Mouse (Mus musculus) lung, postnatal 14 days (tissue): ENCODE results near the gene Olfr1357.
"Not testable (repeated sequence)": the region's sequence is repeated elsewhere in the genome, so short reads cannot be mapped to it uniquely, and the experiment has no call there.

ENCODE experiments used
- DNase-seq: peaks from one replicate; pipeline ENCODE4 v3.0.0; 2021

Olfr1357 gene

DNA sequence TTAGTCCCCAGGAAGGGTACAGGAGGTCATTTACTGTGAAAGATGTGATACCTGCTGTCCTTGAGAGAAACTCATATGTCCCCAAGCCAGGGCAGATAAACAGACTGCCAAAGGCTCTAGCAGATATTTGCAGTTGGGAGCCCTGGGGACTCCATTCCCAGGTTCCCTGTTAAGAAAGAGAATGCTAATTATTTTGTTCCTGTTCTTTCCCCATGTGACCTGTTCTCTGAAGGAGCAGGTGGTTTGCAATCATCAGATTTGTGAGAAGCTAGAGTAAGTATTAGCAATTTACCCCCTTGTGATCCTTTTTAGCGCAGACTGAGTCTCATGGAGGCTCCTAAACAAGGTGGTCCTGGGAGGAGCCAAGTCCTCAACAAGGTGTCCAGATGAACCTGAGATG, at the start of gene Olfr1357:
Olfr1357 (minus strand) TSS at position 101 of the 400 bp plus-strand sequence.
- no peak for DNase-seq

DNA sequence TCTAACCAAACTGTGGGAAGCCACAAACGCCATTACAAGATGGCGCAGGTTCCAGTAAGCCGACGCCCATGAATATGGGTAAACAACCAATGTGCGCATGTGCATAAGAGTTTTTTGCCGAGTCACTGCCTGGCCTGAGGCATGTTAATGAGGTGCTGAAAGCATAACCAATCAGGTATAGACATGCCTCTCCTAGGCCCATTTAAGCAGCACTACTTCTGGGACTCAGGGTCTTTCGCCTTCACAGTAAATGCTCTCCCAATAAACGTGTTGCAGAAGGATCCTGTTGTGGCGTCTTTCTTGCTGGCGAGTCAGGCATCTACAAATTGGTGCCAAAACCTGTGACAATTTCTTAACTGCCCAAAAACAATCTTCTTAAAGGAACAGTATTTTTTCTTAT, 48.8 kb upstream of the Olfr1357 start:
- DNase-seq: not testable (repeated sequence)

DNA sequence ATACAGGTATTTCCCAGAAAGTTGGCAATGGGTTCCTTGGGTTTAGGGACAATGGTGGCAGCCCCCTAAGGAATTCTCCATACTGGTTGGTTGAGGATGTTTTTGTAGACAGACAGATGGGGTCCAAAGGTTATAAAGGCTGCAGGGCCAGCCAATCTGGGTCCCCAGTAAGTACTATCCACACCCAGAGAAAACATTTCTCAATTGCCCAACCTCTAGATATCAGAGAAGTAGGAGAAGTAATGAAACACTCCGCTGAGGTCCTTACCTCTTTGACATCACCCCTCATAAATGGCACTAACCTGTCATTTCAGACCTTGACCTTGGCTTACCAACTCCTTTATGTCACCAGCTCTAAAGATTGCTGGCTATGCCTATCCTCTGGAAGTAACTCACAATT, 46.7 kb upstream of the Olfr1357 start:
- no peak for DNase-seq

DNA sequence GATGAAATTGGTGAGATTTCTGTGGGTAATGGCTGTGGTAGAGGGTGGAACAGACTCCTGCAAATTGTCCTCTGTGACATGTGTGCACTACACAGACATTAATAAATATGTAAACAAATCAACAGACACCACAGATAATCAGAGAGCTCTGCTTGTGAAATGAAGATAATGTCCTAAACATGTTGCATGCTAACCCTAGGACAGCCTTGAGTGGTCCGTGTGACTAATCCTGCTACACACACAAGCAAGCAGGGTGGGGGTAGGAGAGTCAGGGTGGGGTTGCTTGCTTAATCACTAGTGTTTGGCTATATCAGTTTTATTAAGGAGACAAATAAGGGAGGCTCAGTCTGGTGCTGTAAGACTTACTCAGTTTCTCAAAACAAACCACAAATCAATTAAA, 43.3 kb upstream of the Olfr1357 start:
- DNase-seq: no peak

DNA sequence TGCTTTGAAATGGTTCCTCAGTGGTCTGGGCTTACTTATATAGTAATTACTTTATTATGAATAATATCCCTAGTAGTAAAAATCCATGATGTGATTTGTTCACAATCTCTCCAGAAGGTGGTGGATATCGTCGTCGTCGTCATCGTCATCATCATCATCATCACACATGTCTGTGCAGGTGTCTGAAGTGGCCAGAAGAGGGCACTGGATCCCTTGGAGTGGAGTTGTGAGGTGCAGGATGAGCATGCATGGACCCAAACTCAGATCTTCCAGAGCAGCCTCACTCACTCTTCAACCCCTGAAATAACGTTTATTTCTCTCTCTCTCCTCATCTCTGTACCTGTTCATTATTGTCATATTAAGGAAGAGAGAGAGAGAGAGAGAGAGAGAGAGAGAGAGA, 14.4 kb upstream of the Olfr1357 start:
- peak; percentile 18 for DNase-seq

DNA sequence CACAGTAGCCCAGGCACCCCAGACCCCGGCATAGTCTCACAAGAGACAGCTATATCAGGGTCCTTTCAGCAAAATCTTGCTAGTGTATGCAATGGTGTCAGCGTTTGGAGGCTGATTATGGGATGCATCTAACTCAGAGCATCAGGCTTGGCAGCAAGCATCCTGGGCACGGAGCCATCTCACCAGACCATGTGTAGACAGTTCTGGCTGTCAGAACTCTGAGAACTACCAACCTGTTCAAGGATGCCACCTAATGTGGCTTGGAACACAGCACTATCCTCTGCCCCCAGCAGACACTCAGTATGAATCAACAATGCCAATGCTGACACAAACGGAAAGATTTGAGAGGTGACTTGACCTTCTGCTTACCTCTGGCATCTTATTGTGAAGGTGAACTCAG, 12.3 kb upstream of the Olfr1357 start:
- DNase-seq: no peak

DNA sequence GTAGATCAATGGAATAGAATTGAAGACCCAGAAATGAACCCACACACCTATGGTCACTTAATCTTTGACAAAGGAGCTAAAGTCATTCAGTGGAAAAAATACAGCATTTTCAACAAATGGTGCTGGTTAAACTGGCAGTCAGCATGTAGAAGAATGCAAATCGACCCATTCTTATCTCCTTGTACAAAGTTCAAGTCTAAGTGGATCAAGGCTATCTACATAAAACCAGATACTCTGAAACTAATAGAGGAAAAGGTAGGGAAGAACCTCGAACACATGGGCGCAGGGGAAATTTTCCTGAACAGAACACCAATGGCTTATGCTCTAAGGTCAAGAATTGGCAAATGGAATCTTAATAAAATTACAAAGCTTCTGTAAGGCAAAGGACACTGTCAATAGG, 5.3 kb upstream of the Olfr1357 start:
- DNase-seq: not testable (repeated sequence)

DNA sequence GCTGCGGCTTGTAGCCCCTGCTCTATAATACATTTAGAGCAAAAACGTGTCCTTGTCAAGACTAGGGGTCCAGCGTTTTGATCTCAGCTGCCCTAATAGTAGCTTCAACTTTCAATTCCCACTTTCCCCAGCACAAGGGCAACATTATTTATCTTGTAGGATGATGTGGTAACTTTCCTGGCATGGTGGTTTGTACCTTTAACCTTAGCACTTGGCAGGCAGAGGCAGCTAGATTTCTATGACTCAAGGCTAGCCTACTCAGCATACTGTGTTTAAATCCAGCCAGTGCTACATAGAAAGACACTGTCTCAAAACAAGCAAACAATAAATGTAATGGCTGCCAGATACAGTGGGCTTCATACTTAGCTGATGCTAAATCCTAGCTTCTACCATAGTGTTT, 10.3 kb downstream of the Olfr1357 start:
- no peak for DNase-seq

DNA sequence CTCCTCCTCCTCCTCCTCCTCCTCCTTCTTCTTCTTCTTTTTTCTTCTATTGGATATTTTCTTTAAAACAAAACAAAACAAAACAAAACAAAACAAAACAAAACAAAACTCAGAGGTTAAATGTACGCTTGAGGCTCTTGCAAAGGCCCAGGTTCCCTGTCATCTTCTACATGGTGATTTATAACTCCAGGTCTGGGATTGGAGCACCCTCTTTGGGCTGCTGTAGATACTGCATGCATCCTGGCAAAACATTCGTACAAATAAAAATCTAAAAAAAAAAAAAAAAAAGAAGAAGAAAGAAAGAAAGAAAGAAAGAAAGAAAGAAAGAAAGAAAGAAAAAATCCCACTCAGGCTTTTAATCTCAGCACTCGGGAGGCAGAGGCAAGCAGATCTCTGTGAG, 12.8 kb downstream of the Olfr1357 start:
- DNase-seq: peak; percentile 63

DNA sequence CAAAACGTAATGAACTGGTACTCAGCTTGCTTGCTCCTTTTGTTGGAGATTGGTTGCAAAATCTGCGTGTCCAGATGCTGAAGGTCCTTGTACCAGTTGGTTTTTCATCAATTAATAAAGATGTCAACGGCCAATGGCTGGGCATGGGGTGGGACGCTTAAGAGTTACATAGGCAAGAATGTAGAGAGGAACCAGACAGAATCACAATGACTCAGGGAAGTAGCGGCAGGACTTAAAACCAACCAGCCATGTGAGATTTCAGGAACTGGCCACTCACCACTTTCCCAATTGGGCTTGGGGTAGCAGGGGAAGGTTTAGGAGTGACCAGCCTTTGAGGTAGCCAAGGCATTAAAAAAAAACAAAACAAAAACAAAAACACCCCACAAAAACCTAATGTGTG, 18.0 kb downstream of the Olfr1357 start:
- no peak for DNase-seq

DNA sequence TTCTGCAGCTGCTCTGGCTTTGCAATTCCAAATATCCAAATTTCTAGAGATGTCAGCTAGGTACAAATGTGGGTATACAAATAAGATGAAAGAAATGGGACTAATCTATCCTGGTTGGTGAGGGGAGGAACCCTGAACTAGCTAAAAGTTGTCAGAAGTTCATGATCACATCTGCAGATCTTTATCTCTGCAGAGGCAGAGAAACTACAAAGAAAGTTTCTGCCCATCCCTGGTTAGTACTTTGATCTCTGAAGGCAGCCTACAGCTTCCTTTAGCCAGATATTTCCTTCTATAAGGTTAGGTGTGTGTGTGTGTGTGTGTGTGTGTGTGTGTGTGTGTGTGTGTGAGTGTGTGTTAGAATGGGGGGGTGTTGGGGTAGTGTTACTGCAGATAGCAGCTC, 23.3 kb downstream of the Olfr1357 start:
- DNase-seq: no peak

DNA sequence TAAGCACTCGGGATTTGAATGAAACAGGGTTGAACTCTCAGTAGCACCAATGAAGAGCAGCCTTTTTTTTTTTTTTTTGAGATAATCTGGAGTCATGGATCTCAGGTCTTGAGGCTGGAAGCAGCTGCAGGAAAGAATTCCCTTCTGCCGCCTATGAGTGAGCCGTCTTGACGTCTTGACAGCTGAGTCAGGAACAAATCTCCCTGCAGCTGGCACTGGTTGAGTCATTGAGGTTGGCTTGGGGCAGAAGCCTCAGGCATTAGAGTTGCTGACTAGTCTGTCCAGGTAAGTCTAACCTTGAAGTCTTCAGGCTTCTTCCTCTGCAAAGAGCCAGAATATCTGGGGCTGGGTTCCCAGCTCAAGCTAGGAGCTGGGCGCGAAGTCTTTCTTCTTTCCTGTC, 23.7 kb downstream of the Olfr1357 start:
- no peak for DNase-seq

DNA sequence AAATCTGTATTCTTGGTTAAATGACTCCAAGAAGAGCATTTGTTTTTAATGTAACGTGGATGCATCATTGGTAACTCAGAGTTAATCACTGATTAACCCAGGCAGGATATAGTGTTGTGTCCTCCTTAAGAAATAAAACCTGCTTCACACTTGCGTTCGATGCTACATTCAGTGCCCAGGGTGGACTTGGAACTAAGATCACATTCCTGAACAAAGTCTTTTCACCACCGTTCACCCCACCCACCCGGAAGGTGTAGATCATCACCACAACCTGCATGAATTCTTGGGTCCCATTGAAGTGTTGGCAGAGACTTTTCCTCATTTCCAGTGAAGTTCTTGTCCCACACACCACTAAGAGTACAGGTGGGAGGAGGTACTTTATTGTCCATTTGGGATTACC, 24.1 kb downstream of the Olfr1357 start:
- no peak for DNase-seq

DNA sequence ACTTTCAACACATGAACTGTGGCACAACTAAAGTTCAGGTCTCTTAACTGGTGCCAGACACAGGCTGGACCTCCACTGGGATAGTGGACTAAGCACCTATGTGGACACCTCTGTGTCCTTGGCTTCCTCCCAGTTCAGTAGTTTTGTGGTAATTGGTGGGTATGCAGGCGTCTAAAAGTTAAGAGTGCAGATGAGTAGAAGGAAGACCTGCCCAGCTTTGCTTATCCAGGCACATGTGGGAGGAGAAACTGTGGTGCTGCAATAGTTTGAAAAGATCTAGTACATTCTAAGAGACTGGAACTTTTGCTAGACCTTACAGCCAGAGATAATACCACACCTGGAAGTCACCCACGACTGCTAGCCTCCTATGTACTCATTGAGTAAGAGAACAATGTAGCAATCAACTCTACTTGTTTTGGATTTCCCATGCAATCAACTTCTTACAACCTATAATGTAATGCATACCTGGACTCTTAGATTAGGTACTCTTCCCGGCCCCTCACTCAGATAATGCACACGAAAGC, 25.0 kb downstream of the Olfr1357 start:
- DNase-seq: no peak

DNA sequence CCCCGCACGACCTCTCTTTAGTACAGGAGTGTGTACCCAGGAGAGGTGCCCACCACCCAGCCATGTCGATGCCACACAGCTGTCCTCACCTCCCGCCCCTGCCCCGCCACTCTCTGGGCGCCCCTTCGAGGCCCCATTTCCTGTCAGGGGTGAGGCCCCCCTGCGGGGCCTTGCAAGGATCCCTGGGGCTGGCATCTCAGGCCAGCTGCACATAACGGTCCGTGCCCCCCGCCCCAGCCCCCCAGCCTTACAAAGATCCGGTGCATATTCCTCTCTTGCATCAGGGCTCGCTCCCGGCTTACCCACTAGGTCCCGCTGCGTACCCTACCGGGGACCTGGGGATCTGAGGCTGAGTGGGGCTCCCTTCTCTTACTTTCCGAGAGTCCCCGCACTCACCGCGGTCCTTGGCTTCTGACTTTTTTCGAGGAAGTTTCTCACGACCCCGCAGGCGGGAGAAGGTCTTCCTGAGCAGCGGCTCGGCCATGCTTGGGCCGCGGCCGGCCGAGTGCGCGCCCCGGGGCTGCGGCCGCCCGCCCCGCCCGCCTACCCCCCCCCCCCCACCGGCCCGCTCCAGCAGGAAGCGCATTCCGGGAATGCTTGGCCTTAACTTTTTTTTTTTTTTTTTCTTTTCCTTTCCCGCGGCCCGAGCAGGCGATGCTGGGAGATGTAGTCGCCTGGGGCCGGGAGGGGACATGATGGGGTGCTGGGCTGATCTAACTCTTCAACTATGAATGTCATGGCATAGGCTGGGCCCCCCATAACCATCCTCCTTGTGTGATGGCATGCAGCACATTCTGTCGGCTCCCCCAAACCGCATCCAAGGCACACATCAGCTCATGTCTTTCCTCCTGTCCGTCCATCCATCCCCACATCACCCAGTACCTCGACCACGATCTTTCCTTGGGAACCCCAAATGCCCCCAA, 26.2 kb downstream of the Olfr1357 start, which contains the start of gene Syde1:
Syde1 (minus strand) TSS at position 559 of the 923 bp plus-strand sequence.
- peak; percentile 60 for DNase-seq

DNA sequence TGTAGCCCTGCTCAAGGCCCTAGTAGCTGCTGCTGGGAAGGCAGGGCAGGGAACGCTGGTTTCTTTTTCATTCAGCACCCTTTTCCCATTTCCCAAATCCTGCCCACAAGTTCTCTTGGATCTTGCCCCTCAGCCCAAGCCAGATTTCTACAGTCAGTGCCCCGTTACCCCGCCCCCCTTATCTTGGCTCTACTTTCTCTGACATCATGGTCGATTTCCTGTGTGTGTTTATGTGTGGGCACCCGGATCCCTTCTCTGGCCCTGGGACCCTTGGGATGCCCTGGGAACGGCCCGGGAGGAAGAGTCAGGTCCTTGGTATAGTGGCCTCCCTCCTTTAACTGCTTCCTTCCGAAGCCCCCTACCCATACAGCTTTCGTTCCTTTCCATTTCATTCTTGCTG, 27.1 kb downstream of the Olfr1357 start:
- peak; percentile 65 for DNase-seq

DNA sequence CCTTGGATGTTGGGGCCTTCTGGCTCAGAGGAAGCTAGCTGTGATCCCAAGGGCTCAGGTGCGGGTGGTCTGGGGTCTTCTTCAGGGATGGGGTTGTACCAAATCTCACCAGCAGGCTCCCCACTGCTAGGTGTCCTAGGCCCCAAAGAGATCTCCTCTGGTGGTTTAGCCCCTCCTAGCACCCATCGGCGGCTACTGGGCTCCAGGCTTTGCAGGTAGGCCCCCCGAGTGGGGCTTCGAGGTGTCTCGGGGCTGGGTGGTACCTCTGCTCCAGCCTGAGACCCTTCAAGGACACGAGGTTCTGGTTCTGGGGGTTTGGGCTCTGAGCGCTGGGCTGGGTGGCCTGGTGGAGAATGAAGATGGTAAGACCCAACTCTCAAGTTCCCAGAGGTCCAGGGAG, 28.0 kb downstream of the Olfr1357 start:
- DNase-seq: no peak

DNA sequence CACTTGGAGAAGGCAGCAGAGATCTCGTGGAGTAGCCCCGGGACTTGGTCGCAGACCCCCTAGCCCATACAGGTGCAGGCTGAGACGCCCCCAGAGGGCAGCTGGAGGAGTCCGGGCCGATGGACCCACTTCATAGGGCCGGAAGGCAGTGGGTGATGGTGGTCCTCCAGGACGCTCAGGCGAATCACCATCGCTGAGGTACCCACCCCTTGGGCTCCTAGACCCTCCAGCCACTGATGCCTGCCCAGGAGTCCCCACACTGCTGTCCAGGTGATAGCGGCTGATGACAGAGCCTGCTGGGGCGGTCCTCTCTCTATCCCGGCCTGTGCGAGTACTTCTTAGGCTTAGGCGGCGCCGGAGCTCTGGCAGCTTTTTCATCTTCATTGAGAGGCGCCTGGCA, 28.6 kb downstream of the Olfr1357 start:
- DNase-seq: no peak

DNA sequence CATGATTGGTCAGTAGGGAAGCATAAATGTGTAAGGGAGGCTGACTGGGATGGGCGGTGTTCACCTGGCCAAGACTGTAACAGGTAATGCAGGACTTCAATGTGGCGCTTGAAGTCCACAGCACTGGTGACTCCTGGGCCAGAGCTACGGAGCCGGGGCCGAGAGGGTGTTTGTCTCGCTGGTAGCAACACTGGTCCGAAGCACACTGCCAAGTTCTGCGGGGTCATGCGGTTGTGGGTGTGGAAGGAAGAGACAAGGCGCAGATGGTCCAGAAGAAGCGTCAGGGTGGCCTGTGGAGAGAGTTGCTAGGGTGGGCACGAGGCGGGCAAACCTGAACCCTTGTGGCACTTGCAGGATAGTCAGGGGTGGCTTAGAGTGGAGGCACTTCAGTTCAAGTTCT, 31.8 kb downstream of the Olfr1357 start:
- DNase-seq: no peak

DNA sequence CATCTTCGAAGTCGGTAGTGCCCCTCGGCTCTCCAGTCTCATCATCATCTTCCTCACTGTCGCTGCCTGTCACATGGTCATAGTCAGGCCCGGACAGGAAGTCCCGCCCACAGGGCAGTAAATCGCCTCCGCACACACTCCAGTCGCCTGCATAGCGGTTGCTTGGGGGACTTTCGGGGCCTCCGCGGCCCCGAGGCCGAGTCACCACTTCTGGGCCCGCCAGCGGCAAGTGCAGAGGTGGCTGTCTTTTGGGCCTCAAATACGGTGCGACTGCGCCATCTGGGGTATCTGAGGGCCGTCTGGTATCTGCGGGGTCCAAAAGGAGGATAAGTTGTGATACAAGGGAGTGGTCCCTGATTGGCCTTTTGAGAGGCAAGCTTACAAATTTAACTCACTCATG, 32.3 kb downstream of the Olfr1357 start:
- no peak for DNase-seq

DNA sequence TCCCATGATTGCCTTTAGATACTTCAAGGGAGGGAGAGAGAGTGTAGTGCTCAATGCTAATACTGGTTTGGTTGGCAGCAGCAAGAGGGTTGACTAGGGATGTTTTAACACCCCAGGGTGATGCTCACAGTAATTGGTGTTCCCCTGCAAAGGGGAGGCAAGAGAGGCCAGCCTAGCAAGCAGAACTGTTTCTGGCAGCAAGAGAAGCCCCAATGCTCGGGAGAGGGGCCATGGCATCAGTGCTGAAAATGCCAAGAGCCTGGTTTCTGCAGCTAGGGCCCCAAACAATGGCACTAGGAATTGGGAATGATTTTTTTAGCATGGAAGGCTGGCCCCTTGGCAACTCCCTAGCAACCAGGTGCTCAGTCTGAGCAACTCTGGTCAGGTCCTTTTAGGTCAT, 32.9 kb downstream of the Olfr1357 start:
- no peak for DNase-seq

DNA sequence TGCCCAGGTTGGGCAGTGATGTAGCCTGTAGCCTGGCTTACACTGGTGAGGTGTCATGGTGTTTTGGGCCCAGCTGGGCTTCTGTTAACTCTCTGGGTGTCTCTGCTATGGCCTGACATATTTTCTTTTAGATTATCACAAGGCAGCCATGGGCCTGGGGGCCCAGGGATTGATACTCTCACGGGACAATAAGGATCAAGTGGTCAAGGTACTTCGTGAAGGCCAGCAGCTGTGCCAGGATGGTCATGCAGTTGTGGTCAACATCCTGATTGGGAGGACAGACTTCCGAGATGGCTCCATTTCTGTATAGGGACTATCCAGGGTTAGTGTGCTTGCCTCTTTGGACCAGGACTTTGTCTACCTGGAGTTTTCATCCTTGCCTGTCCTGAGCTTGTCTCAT, 33.9 kb downstream of the Olfr1357 start:
- no peak for DNase-seq

DNA sequence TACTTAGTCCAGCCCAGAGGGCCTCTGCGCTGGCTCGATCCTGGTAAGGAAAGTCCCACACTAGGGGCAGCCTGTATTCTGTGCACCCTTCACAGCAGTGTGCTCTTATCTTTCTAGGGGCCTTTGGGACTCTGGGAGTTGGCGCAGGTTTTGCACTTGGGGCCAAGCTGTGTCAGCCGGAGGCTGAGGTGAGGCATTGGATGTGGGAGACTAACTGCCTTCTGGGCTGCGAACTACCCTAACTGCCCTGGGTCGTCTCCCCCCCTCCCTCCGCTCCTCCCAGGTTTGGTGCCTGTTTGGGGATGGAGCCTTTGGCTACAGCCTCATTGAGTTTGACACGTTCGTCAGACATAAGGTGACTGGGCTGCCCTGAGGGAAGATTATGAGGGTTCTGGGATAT, 34.5 kb downstream of the Olfr1357 start:
- DNase-seq: no peak

DNA sequence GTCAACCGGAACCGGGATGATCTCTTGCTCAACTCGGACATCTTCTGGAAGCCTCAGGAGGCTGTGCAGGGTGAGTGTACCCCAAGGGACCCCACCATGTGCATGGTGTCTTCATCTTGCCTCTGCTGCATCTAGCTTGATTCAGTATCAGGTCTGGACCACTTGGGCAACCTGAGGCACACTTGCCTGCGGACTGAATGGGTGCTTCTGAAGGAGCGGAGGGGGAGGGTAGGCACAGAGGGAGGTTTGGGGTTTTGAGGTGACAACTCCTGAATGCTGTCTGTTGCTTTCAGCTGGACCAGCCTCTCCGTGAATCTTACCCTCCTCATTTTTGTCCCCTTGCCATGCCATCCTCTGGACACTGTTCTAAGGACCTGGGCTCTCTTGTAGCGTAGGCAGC, 36.8 kb downstream of the Olfr1357 start:
- no peak for DNase-seq

DNA sequence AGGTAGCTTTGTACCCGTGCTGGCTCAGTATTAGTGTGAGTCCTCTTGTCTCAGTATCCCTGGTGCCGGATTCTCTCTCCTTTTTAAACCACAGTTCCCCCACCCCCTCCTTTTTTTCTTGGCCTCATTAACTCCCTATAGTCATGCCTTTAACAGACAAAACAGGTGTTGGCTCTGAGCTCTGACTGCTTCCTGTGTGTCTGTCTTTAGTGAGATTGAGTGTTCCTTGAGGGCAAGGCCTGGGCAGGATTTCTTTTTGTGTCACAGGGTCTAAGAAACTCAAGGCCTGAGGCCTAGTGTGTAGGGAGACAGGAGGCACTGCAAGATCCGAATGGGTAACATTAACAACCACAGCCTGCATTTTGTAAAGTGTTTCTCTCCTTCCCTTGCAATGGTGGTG, 39.7 kb downstream of the Olfr1357 start:
- no peak for DNase-seq
